Mouse (Mus musculus) embryonic facial prominence, embryonic 15.5 days (tissue): ENCODE results near the gene Stard3. TPM values are rescaled to one million over a fixed set of nuclear protein-coding genes. Genes with fewer than 3 reads are reported as not detected.

ENCODE experiments used
- ATAC-seq: fragments of 200-750 bp; cut with Nextera tagmentation; 2 replicates; pipeline ENCODE4 v1.8.0; 2017; ENCODE audit warnings: low read depth, moderate TSS enrichment; ENCODE audit not compliant: insufficient number of reproducible peaks, low FRiP score, low TSS enrichment
- H3K27ac ChIP-seq: fragments of 300-500 bp; sonication (generic); replicated peaks from 2 replicates; pipeline ENCODE4 v1.5.1; 2015; ENCODE audit warnings: mild to moderate bottlenecking, inconsistent platforms
- H3K27me3 ChIP-seq: fragments of 300-500 bp; sonication (generic); 2 replicates; pipeline ENCODE4 v1.6.1; 2015; ENCODE audit warnings: inconsistent platforms
- H3K36me3 ChIP-seq: fragments of 300-500 bp; sonication (generic); 2 replicates; pipeline ENCODE4 v1.6.1; 2015; ENCODE audit warnings: mild to moderate bottlenecking, inconsistent platforms
- H3K4me1 ChIP-seq: fragments of 300-500 bp; sonication (generic); 2 replicates; pipeline ENCODE4 v1.6.1; 2015; ENCODE audit warnings: inconsistent platforms
- H3K4me2 ChIP-seq: fragments of 300-500 bp; sonication (generic); replicated peaks from 2 replicates; pipeline ENCODE4 v1.6.1; 2015; ENCODE audit warnings: mild to moderate bottlenecking, inconsistent platforms
- H3K4me3 ChIP-seq: fragments of 300-500 bp; sonication (generic); replicated peaks from 2 replicates; pipeline ENCODE4 v1.5.1; 2015; ENCODE audit warnings: mild to moderate bottlenecking, inconsistent platforms
- H3K9ac ChIP-seq: fragments of 300-500 bp; sonication (generic); 2 replicates; pipeline ENCODE4 v1.6.1; 2015; ENCODE audit warnings: inconsistent platforms
- H3K9me3 ChIP-seq: fragments of 300-500 bp; sonication (generic); replicated peaks from 2 replicates; pipeline ENCODE4 v1.6.1; 2016; ENCODE audit warnings: inconsistent platforms
- WGBS: fragments of 180-500 bp; shearing (Covaris S2); methylation state at CpG from one replicate; pipeline ENCODE4 v1.1.7; 2015; 5-methylcytosine and 5-hydroxymethylcytosine counted together
- polyA plus RNA-seq: library from polyadenylated mRNA; unstranded; fragments of >200 nt; fragmentation: Nextera tagmentation; extraction: Ambion mirVana; gene quantifications from 2 replicates; pipeline ENCODE4 v1.2.1, GENCODE M21; 2015

Stard3 gene
- polyA plus RNA-seq, 1 experiment from 2014 or later = 41.0 TPM

- Histone ChIP-seq H3K9ac (no peak overlapping the region), H3K27me3 (peaks cover 99% of the 10 kb centered on the region), H3K36me3 (no peaks in the 10 kb centered on the region), H3K27ac (no peak overlapping the region), H3K9me3 (no peaks in the 10 kb centered on the region), H3K4me1 (peaks cover 38% of the 10 kb centered on the region), H3K4me2 (no peak overlapping the region), H3K4me3 (no peak overlapping the region)
- WGBS = 3% methylated on average over 1 of the region's 1 CpGs
- no peak for ATAC-seq
Measured at GRCm38 (mm10) chr11:98322159-98322558, 36.0 kb upstream of the Stard3 start.

GRCm38 (mm10) chr11:98323136-98323866, 34.9 kb upstream of the Stard3 start:
- Histone ChIP-seq H3K27me3 (peaks cover 99% of the 10 kb centered on the region), H3K4me1 (peaks cover 49% of the 10 kb centered on the region), H3K4me3 (no peak overlapping the region), H3K9me3 (no peaks in the 10 kb centered on the region), H3K36me3 (no peaks in the 10 kb centered on the region), H3K9ac (no peak overlapping the region), H3K27ac (no peak overlapping the region), H3K4me2 (no peak overlapping the region)
- ATAC-seq = no peak
- WGBS = 6% methylated on average over 10 of the region's 10 CpGs

- 2% methylated on average over 9 of the region's 9 CpGs for WGBS
Measured at GRCm38 (mm10) chr11:98323933-98324332, 34.2 kb upstream of the Stard3 start.

GRCm38 (mm10) chr11:98325191-98325820, 32.9 kb upstream of the Stard3 start:
- Histone ChIP-seq H3K9me3 (no peaks in the 10 kb centered on the region), H3K27me3 (peaks cover 99% of the 10 kb centered on the region), H3K27ac (no peak overlapping the region), H3K9ac (no peak overlapping the region), H3K36me3 (no peaks in the 10 kb centered on the region), H3K4me2 (no peak overlapping the region), H3K4me1 (peaks cover 38% of the 10 kb centered on the region), H3K4me3 (no peak overlapping the region)
- no peak for ATAC-seq
- WGBS = 2% methylated on average over 14 of the region's 14 CpGs

More at GRCm38 (mm10) chr11:98323933-98324332, 34.2 kb upstream of the Stard3 start:
- H3K4me1 ChIP-seq = peaks cover 49% of the 10 kb centered on the region
- no peak overlapping the region for H3K9ac ChIP-seq
- H3K4me2 ChIP-seq = no peak overlapping the region
- no peak for ATAC-seq
- no peak overlapping the region for H3K27ac ChIP-seq
- peaks cover 99% of the 10 kb centered on the region for H3K27me3 ChIP-seq
- no peak overlapping the region for H3K4me3 ChIP-seq
- H3K9me3 ChIP-seq = no peaks in the 10 kb centered on the region
- H3K36me3 ChIP-seq = no peaks in the 10 kb centered on the region

GRCm38 (mm10) chr11:98325821-98326218, 32.3 kb upstream of the Stard3 start:
- Histone ChIP-seq H3K4me3 (no peak overlapping the region), H3K4me1 (peaks cover 33% of the 10 kb centered on the region), H3K9me3 (no peaks in the 10 kb centered on the region), H3K27ac (no peak overlapping the region), H3K36me3 (no peaks in the 10 kb centered on the region), H3K9ac (no peak overlapping the region), H3K27me3 (peaks cover 99% of the 10 kb centered on the region), H3K4me2 (no peak overlapping the region)
- no peak for ATAC-seq
- WGBS = 2% methylated on average over 14 of the region's 22 CpGs

GRCm38 (mm10) chr11:98326741-98327135, 31.4 kb upstream of the Stard3 start:
- Histone ChIP-seq H3K36me3 (no peaks in the 10 kb centered on the region), H3K9me3 (no peaks in the 10 kb centered on the region), H3K4me1 (peaks cover 24% of the 10 kb centered on the region), H3K4me3 (peak overlapping the region; percentile 32), H3K27ac (no peak overlapping the region), H3K9ac (no peak overlapping the region), H3K4me2 (peak overlapping the region; percentile 42; the same call in 1 of the 2 replicates), H3K27me3 (peaks cover 99% of the 10 kb centered on the region)
- no peak for ATAC-seq
- WGBS = under 1% methylated on average over 17 of the region's 19 CpGs

- ATAC-seq = no peak
- Histone ChIP-seq H3K9ac (no peak overlapping the region), H3K4me3 (peak overlapping the region; percentile 32), H3K36me3 (no peaks in the 10 kb centered on the region), H3K4me2 (peak overlapping the region; percentile 42), H3K9me3 (no peaks in the 10 kb centered on the region), H3K27me3 (peaks cover 100% of the 10 kb centered on the region), H3K4me1 (peaks cover 24% of the 10 kb centered on the region), H3K27ac (no peak overlapping the region)
- WGBS = 1% methylated on average over 97 of the region's 97 CpGs
Measured at GRCm38 (mm10) chr11:98327136-98328030, 30.8 kb upstream of the Stard3 start.

- Histone ChIP-seq H3K27me3 (peaks cover 100% of the 10 kb centered on the region), H3K9ac (no peak overlapping the region), H3K27ac (no peak overlapping the region), H3K4me2 (peak overlapping the region; percentile 42), H3K9me3 (no peaks in the 10 kb centered on the region), H3K4me1 (peaks cover 24% of the 10 kb centered on the region), H3K4me3 (peak overlapping the region; percentile 32), H3K36me3 (no peaks in the 10 kb centered on the region)
- WGBS = under 1% methylated on average over 34 of the region's 35 CpGs
- ATAC-seq = no peak
Measured at GRCm38 (mm10) chr11:98328031-98328370, 30.2 kb upstream of the Stard3 start.

GRCm38 (mm10) chr11:98328371-98329069, 29.6 kb upstream of the Stard3 start:
- H3K36me3 ChIP-seq = no peaks in the 10 kb centered on the region
- H3K4me3 ChIP-seq = peak overlapping the region; percentile 32
- H3K4me2 ChIP-seq = peak overlapping the region; percentile 42
- H3K9ac ChIP-seq = no peak overlapping the region
- no peak for ATAC-seq
- H3K27ac ChIP-seq = no peak overlapping the region
- H3K27me3 ChIP-seq = peaks cover 100% of the 10 kb centered on the region
- WGBS = under 1% methylated on average over 52 of the region's 56 CpGs
- no peaks in the 10 kb centered on the region for H3K9me3 ChIP-seq
- peaks cover 24% of the 10 kb centered on the region for H3K4me1 ChIP-seq

GRCm38 (mm10) chr11:98329081-98329959, 28.8 kb upstream of the Stard3 start, which contains the start of gene Neurod2:
Gene Neurod2, minus strand, starts transcription at chr11:98329648.
- H3K9me3 ChIP-seq = no peaks in the 10 kb centered on the region
- WGBS = 3% methylated on average over 36 of the region's 38 CpGs
- H3K36me3 ChIP-seq = no peaks in the 10 kb centered on the region
- H3K4me3 ChIP-seq = peak within 1 kb of the TSS; percentile 32
- no peak within 1 kb of the TSS for H3K27ac ChIP-seq
- ATAC-seq = no peak
- H3K4me2 ChIP-seq = peak within 1 kb of the TSS; percentile 42
- H3K9ac ChIP-seq = no peak within 1 kb of the TSS
- peaks cover 27% of the 10 kb centered on the region for H3K4me1 ChIP-seq
- peaks cover 100% of the 10 kb centered on the region for H3K27me3 ChIP-seq
